Mouse (Mus musculus): Measurements from ENCODE around the gene Xntrpc.

- TF ChIP-seq CTCF (IDR thresholded peaks at IDR 0.05; ENCODE audit: extremely low read depth, insufficient read depth, low read length) (no peak), POLR2A (IDR thresholded peaks at IDR 0.05; ENCODE audit: extremely low read depth, insufficient read depth, low read length) (no peak)
Observed at GRCm38 (mm10) chr7:102042314-102042713, 23.2 kb upstream of the Xntrpc start.
